Mouse (Mus musculus) midbrain, embryonic 10.5 days (tissue): ENCODE results near the gene Samd4b. TPM values are rescaled to one million over a fixed set of nuclear protein-coding genes. Genes with fewer than 3 reads are reported as not detected.

Experiments
- DNase-seq: peaks from one replicate; pipeline ENCODE4 v3.0.0-alpha.2; 2017; ENCODE audit warnings: low spot score
- H3K27ac ChIP-seq: fragments of 300-500 bp; sonication (generic); replicated peaks from 2 replicates; pipeline ENCODE4 v1.5.1; 2016; ENCODE audit warnings: mild to moderate bottlenecking
- H3K27me3 ChIP-seq: fragments of 300-500 bp; sonication (generic); 2 replicates; pipeline ENCODE4 v1.6.1; 2016; ENCODE audit warnings: low read depth, mild to moderate bottlenecking; ENCODE audit not compliant: poor library complexity, severe bottlenecking
- H3K36me3 ChIP-seq: fragments of 300-500 bp; sonication (generic); 2 replicates; pipeline ENCODE4 v1.6.1; 2016; ENCODE audit warnings: mild to moderate bottlenecking, moderate library complexity
- H3K4me1 ChIP-seq: fragments of 300-500 bp; sonication (generic); 2 replicates; pipeline ENCODE4 v1.6.1; 2016
- H3K4me3 ChIP-seq: fragments of 300-500 bp; sonication (generic); 2 replicates; pipeline ENCODE4 v1.5.1; 2016; ENCODE audit warnings: mild to moderate bottlenecking, moderate library complexity
- H3K9me3 ChIP-seq: fragments of 300-500 bp; sonication (generic); replicated peaks from 2 replicates; pipeline ENCODE4 v1.6.1; 2016; ENCODE audit warnings: mild to moderate bottlenecking
- WGBS: fragments of 180-500 bp; shearing (Covaris S2); methylation state at CpG from one replicate; pipeline ENCODE4 v1.1.7; 2016; 5-methylcytosine and 5-hydroxymethylcytosine counted together
- microRNA-seq: library from miRNA; unstranded; fragments of <30 nt; microRNA quantifications from one replicate; pipeline ENCODE4, GENCODE M21; 2017
- polyA plus RNA-seq: library from polyadenylated mRNA; unstranded; fragments of >200 nt; fragmentation: Nextera tagmentation; extraction: Ambion mirVana; gene quantifications from 2 replicates; pipeline ENCODE4 v1.2.1, GENCODE M21; 2016

Gene Samd4b
- polyA plus RNA-seq, 1 experiment from 2014 or later, result 29.2 TPM

- WGBS, result 5% methylated on average over 5 of the region's 5 CpGs
- Histone ChIP-seq H3K4me1 (peaks cover 37% of the 10 kb centered on the region), H3K27ac (peak overlapping the region; percentile 74), H3K27me3 (no peaks in the 10 kb centered on the region), H3K4me3 (peak overlapping the region; percentile 29), H3K36me3 (peaks cover 68% of the 10 kb centered on the region), H3K9me3 (peaks cover 7% of the 10 kb centered on the region)
- DNase-seq, result no peak
Measured at GRCm38 (mm10) chr7:28357984-28358383, 240.0 kb downstream of the Samd4b start.

GRCm38 (mm10) chr7:28356981-28357380 is 241.0 kb downstream of the Samd4b start:
- Histone ChIP-seq H3K4me3 (peak overlapping the region; percentile 7; the same call in 1 of the 2 replicates), H3K27ac (peak overlapping the region; percentile 74), H3K9me3 (peaks cover 6% of the 10 kb centered on the region), H3K27me3 (no peaks in the 10 kb centered on the region), H3K4me1 (peaks cover 40% of the 10 kb centered on the region), H3K36me3 (peaks cover 68% of the 10 kb centered on the region)
- 1% methylated on average over 4 of the region's 5 CpGs for WGBS
- DNase-seq, result peak; percentile 62

GRCm38 (mm10) chr7:28355221-28355620 is 242.7 kb downstream of the Samd4b start:
- H3K27me3 ChIP-seq, result no peaks in the 10 kb centered on the region
- no peak overlapping the region for H3K27ac ChIP-seq
- H3K4me3 ChIP-seq, result no peak overlapping the region
- peaks cover 50% of the 10 kb centered on the region for H3K4me1 ChIP-seq
- DNase-seq, result no peak
- peaks cover 55% of the 10 kb centered on the region for H3K36me3 ChIP-seq
- 90% methylated on average over 3 of the region's 3 CpGs for WGBS
- H3K9me3 ChIP-seq, result no peaks in the 10 kb centered on the region

GRCm38 (mm10) chr7:28354596-28354995 is 243.3 kb downstream of the Samd4b start:
- peaks cover 49% of the 10 kb centered on the region for H3K36me3 ChIP-seq
- H3K9me3 ChIP-seq, result no peaks in the 10 kb centered on the region
- DNase-seq, result no peak
- H3K4me1 ChIP-seq, result peaks cover 53% of the 10 kb centered on the region
- H3K4me3 ChIP-seq, result no peak overlapping the region
- H3K27me3 ChIP-seq, result no peaks in the 10 kb centered on the region
- no peak overlapping the region for H3K27ac ChIP-seq
- 89% methylated on average over 3 of the region's 3 CpGs for WGBS

- no peaks in the 10 kb centered on the region for H3K9me3 ChIP-seq
- no peak overlapping the region for H3K27ac ChIP-seq
- H3K27me3 ChIP-seq, result no peaks in the 10 kb centered on the region
- 90% methylated on average over 3 of the region's 3 CpGs for WGBS
- H3K4me1 ChIP-seq, result peaks cover 53% of the 10 kb centered on the region
- peaks cover 45% of the 10 kb centered on the region for H3K36me3 ChIP-seq
- no peak for DNase-seq
- H3K4me3 ChIP-seq, result no peak overlapping the region
Measured at GRCm38 (mm10) chr7:28354113-28354581, 243.8 kb downstream of the Samd4b start.

GRCm38 (mm10) chr7:28353267-28353666 is 244.7 kb downstream of the Samd4b start:
- peaks cover 40% of the 10 kb centered on the region for H3K36me3 ChIP-seq
- WGBS, result 96% methylated on average over 2 of the region's 2 CpGs

GRCm38 (mm10) chr7:28351676-28352191 is 246.2 kb downstream of the Samd4b start:
- Histone ChIP-seq H3K27me3 (no peaks in the 10 kb centered on the region), H3K9me3 (no peaks in the 10 kb centered on the region), H3K4me3 (peak overlapping the region; percentile 87), H3K4me1 (peaks cover 29% of the 10 kb centered on the region), H3K27ac (peak overlapping the region; percentile 95), H3K36me3 (peaks cover 40% of the 10 kb centered on the region)
- DNase-seq, result peak; percentile 12
- WGBS, result 48% methylated on average over 4 of the region's 4 CpGs

More at GRCm38 (mm10) chr7:28353267-28353666, 244.7 kb downstream of the Samd4b start:
- Histone ChIP-seq H3K27ac (no peak overlapping the region), H3K27me3 (no peaks in the 10 kb centered on the region), H3K9me3 (no peaks in the 10 kb centered on the region), H3K4me1 (peaks cover 44% of the 10 kb centered on the region), H3K4me3 (no peak overlapping the region)
- DNase-seq, result no peak

GRCm38 (mm10) chr7:28350155-28350883 is 247.6 kb downstream of the Samd4b start, which contains the start of gene Rps16:
Gene Rps16, plus strand, starts transcription at chr7:28350652.
- WGBS, result under 1% methylated on average over 50 of the region's 50 CpGs
- Histone ChIP-seq H3K4me3 (peak within 1 kb of the TSS; percentile 87), H3K36me3 (peaks cover 38% of the 10 kb centered on the region), H3K27ac (peak within 1 kb of the TSS; percentile 95), H3K27me3 (no peaks in the 10 kb centered on the region), H3K4me1 (peaks cover 24% of the 10 kb centered on the region), H3K9me3 (no peaks in the 10 kb centered on the region)
- peak; percentile 99 for DNase-seq

Small RNA genes within 50 kb of the gene (microRNA-seq; reads per million reads assigned to microRNA genes)
- gene Mir7049, result 0.90 reads per million

Other genes with a start within 250 kb of the Samd4b start
- 726 and 912 TPM in 2 replicates for gene Rps16, start 247.5 kb downstream of the Samd4b start, polyA plus RNA-seq
- gene Plekhg2, start 225.5 kb downstream of the Samd4b start, polyA plus RNA-seq, result 69.7 and 82.9 TPM in 2 replicates
- gene Zfp36, start 217.9 kb downstream of the Samd4b start, polyA plus RNA-seq, result 4.6 and 5.1 TPM in 2 replicates
- gene Med29, start 205.4 kb downstream of the Samd4b start, polyA plus RNA-seq, result 58.9 and 61.0 TPM in 2 replicates
- 89.8 and 90.8 TPM in 2 replicates for gene Paf1, start 205.2 kb downstream of the Samd4b start, polyA plus RNA-seq
- 6.3 and 8.1 TPM in 2 replicates for gene Gmfg, start 160.7 kb downstream of the Samd4b start, polyA plus RNA-seq
- 3.6 and 3.7 TPM in 2 replicates for gene Lrfn1, start 146.2 kb downstream of the Samd4b start, polyA plus RNA-seq
- not detected in 2 replicates for gene Ifnl2, start 87.7 kb downstream of the Samd4b start, polyA plus RNA-seq
- not detected in 2 replicates for gene Ifnl3, start 75.3 kb downstream of the Samd4b start, polyA plus RNA-seq
- gene Sycn, start 57.3 kb downstream of the Samd4b start, polyA plus RNA-seq, result not detected in 2 replicates
- gene Nccrp1, start 50.9 kb downstream of the Samd4b start, polyA plus RNA-seq, result 0.14 and 0.20 TPM in 2 replicates
- gene Pak4, start within 50 bp of the Samd4b start, polyA plus RNA-seq, result 60.9 and 66.4 TPM in 2 replicates
- not detected in 2 replicates for gene Acp7, start 33.2 kb upstream of the Samd4b start, polyA plus RNA-seq
- 4.9 and 5.8 TPM in 2 replicates for gene Fbxo27, start 94.7 kb upstream of the Samd4b start, polyA plus RNA-seq
- gene Fbxo17, start 118.7 kb upstream of the Samd4b start, polyA plus RNA-seq, result 9.0 and 9.5 TPM in 2 replicates
- gene Mrps12, start 143.7 kb upstream of the Samd4b start, polyA plus RNA-seq, result 139 and 147 TPM in 2 replicates
- 39.9 and 41.8 TPM in 2 replicates for gene Sars2, start 143.8 kb upstream of the Samd4b start, polyA plus RNA-seq
- gene Ccer2, start 158.0 kb upstream of the Samd4b start, polyA plus RNA-seq, result 0.20 TPM in 1 of 2 replicates, not detected in the other
- gene Sirt2, start 168.6 kb upstream of the Samd4b start, polyA plus RNA-seq, result 62.7 and 71.6 TPM in 2 replicates
- gene Nfkbib, start 169.4 kb upstream of the Samd4b start, polyA plus RNA-seq, result 57.6 and 62.3 TPM in 2 replicates
- gene Rinl, start 190.8 kb upstream of the Samd4b start, polyA plus RNA-seq, result 3.5 and 4.0 TPM in 2 replicates
- 279 and 293 TPM in 2 replicates for gene Hnrnpl, start 210.4 kb upstream of the Samd4b start, polyA plus RNA-seq
- 85.1 and 94.5 TPM in 2 replicates for gene Ech1, start 227.1 kb upstream of the Samd4b start, polyA plus RNA-seq
- 3.1 and 3.7 TPM in 2 replicates for gene Lgals4, start 235.7 kb upstream of the Samd4b start, polyA plus RNA-seq